Mouse (Mus musculus) ovary, adult 10 weeks (tissue): ENCODE data around the gene Nufip1. TPM values are rescaled to one million over a fixed set of nuclear protein-coding genes. Genes with fewer than 3 reads are reported as not detected.

ENCODE experiments used
- polyA plus RNA-seq: library from polyadenylated mRNA; stranded (reverse); fragments of 350-450 nt; fragmentation: Illumina TruSeq; extraction: RNeasy Lipid Tissue Mini Kit (QIAGEN cat#74804); gene quantifications from one replicate; pipeline ENCODE4 v1.2.3, GENCODE M21; 2014

Nufip1 gene
- 30.4 TPM for polyA plus RNA-seq

DNA sequence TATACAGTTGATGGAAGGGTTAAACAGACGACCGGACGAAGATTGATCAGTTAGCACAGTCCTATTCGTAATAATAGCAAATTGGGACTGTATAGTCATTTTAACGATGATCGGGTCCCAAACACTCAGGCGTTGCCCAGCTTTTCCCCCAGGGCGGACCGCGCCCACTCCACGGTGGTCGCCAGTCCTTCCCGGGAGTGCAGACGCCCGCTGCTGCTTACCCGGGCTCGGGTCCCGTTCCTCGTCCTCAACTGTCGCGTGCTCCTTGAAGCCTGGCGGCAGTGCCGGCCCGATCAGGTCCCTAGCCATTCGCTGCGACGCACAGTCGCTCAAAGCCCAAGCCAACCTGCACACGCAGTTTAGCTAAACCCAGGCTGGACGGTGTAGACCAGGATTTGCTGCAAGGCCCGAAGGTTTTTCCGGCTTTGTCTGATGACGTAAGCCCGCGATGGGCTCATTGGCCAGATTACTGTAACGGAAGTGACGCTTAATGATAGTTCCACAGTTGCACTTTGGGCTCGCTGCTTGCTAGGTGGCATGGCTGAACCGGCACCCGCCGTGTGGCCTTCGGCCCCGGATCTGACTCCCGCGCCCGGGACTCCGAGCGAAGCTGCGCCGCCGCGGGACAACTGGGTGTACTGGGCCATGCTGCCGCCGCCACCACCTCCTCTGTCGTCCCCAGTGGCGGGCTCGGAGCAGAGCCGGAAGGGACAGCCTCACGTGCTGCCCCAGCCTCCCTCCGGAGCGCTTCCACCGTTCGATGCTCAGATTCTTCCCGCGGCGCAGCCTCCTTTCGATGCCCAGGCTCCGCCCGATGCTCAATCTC, at the start of gene Nufip1, which contains the start of gene Gpalpp1:
TSS of gene Nufip1 (plus strand) at position 496 of the 826 bp plus-strand sequence.
TSS of gene Gpalpp1 (minus strand) at position 365 of the 826 bp plus-strand sequence.

Other genes starting within 250 kb of the Nufip1 start
- gene Kctd4, start 155.9 kb upstream of the Nufip1 start, polyA plus RNA-seq: 1.2 TPM
- 63.7 TPM for gene Gtf2f2, start 100.0 kb upstream of the Nufip1 start, polyA plus RNA-seq
- gene Gpalpp1, start 131 bp upstream of the Nufip1 start, polyA plus RNA-seq: 75.6 TPM